Mouse (Mus musculus): ENCODE results near the gene Crmp1. TPM values are rescaled to one million over a fixed set of nuclear protein-coding genes. Genes with fewer than 3 reads are reported as not detected.
A peak's percentile ranks its signal among the peaks of the same experiment; 100 is the strongest.

Gene Crmp1
- polyA plus RNA-seq, 1 experiment from 2014 or later = 11.4 TPM

GRCm38 (mm10) chr5:37335061-37335460, 93.3 kb downstream of the Crmp1 start:
- Histone ChIP-seq H3K4me2 (replicated peaks; ENCODE audit: low read depth) (no peak overlapping the region), H3K27ac (ENCODE audit: low read depth, low read length) (no peak overlapping the region), H3K27me3 (replicated peaks; ENCODE audit: control insufficient read depth, insufficient read depth, low read length) (peaks cover 14% of the 10 kb centered on the region; the same call in 1 of the 2 replicates), H3K9ac (ENCODE audit: low read depth, low read length) (no peak overlapping the region), H3K4me1 (replicated peaks; ENCODE audit: control insufficient read depth, insufficient read depth, low read length) (no peaks in the 10 kb centered on the region), H3K4me3 (ENCODE audit: low read depth, low read length) (no peak overlapping the region), H3K36me3 (ENCODE audit: control insufficient read depth, insufficient read depth) (no peaks in the 10 kb centered on the region), H3K9me3 (ENCODE audit: control insufficient read depth) (no peaks in the 10 kb centered on the region)
- no peak for ATAC-seq
- TF ChIP-seq CTCF (IDR thresholded peaks at IDR 0.05; ENCODE audit: low read depth) = no peak
- 70% methylated on average over 3 of the region's 3 CpGs for WGBS

GRCm38 (mm10) chr5:37336485-37337105, 94.9 kb downstream of the Crmp1 start, which contains the start of gene Evc:
Gene Evc (minus strand): TSS chr5:37336894.
- peak within 1 kb of the TSS; percentile 42 for H3K9ac ChIP-seq (ENCODE audit: low read depth, low read length)
- H3K9me3 ChIP-seq (ENCODE audit: control insufficient read depth) = no peaks in the 10 kb centered on the region
- H3K36me3 ChIP-seq (ENCODE audit: control insufficient read depth, insufficient read depth) = no peaks in the 10 kb centered on the region
- 0 out of 2 replicates have a peak, but pooled peaks have one; percentile 25 for ATAC-seq
- TF ChIP-seq CTCF (IDR thresholded peaks at IDR 0.05; ENCODE audit: low read depth) = peak; percentile 19; the same call in 1 of the 2 replicates
- H3K4me1 ChIP-seq (replicated peaks; ENCODE audit: control insufficient read depth, insufficient read depth, low read length) = no peaks in the 10 kb centered on the region
- H3K27ac ChIP-seq (ENCODE audit: low read depth, low read length) = no peak within 1 kb of the TSS
- H3K27me3 ChIP-seq (replicated peaks; ENCODE audit: control insufficient read depth, insufficient read depth, low read length) = peaks cover 14% of the 10 kb centered on the region; the same call in 1 of the 2 replicates
- peak within 1 kb of the TSS; percentile 80 for H3K4me2 ChIP-seq (replicated peaks; ENCODE audit: low read depth)
- peak within 1 kb of the TSS; percentile 58 for H3K4me3 ChIP-seq (ENCODE audit: low read depth, low read length)
- WGBS = under 1% methylated on average over 48 of the region's 48 CpGs

- Histone ChIP-seq H3K4me3 (ENCODE audit: low read depth, low read length) (peak overlapping the region; percentile 59), H3K27me3 (replicated peaks; ENCODE audit: control insufficient read depth, insufficient read depth, low read length) (peaks cover 14% of the 10 kb centered on the region; the same call in 1 of the 2 replicates), H3K27ac (ENCODE audit: low read depth, low read length) (no peak overlapping the region), H3K4me2 (replicated peaks; ENCODE audit: low read depth) (peak overlapping the region; percentile 80), H3K4me1 (replicated peaks; ENCODE audit: control insufficient read depth, insufficient read depth, low read length) (no peaks in the 10 kb centered on the region), H3K36me3 (ENCODE audit: control insufficient read depth, insufficient read depth) (no peaks in the 10 kb centered on the region), H3K9me3 (ENCODE audit: control insufficient read depth) (no peaks in the 10 kb centered on the region), H3K9ac (ENCODE audit: low read depth, low read length) (no peak overlapping the region)
- TF ChIP-seq CTCF (IDR thresholded peaks at IDR 0.05; ENCODE audit: low read depth) = no peak
- WGBS = 69% methylated on average over 3 of the region's 3 CpGs
- ATAC-seq = no peak
Measured at GRCm38 (mm10) chr5:37337696-37338095, 96.0 kb downstream of the Crmp1 start.

- Histone ChIP-seq H3K9ac (ENCODE audit: low read depth, low read length) (peak within 1 kb of the TSS; percentile 58), H3K4me2 (replicated peaks; ENCODE audit: low read depth) (peak within 1 kb of the TSS; percentile 80), H3K27me3 (replicated peaks; ENCODE audit: control insufficient read depth, insufficient read depth, low read length) (peaks cover 14% of the 10 kb centered on the region; the same call in 1 of the 2 replicates), H3K36me3 (ENCODE audit: control insufficient read depth, insufficient read depth) (no peaks in the 10 kb centered on the region), H3K4me1 (replicated peaks; ENCODE audit: control insufficient read depth, insufficient read depth, low read length) (no peaks in the 10 kb centered on the region), H3K9me3 (ENCODE audit: control insufficient read depth) (no peaks in the 10 kb centered on the region), H3K27ac (ENCODE audit: low read depth, low read length) (no peak within 1 kb of the TSS), H3K4me3 (ENCODE audit: low read depth, low read length) (peak within 1 kb of the TSS; percentile 59)
- under 1% methylated on average over 27 of the region's 27 CpGs for WGBS
- TF ChIP-seq CTCF (IDR thresholded peaks at IDR 0.05; ENCODE audit: low read depth) = peak; percentile 47
- ATAC-seq = peak; percentile 28; the same call in 1 of the 2 replicates
Measured at GRCm38 (mm10) chr5:37338288-37338687, 96.5 kb downstream of the Crmp1 start, which contains the start of gene Evc2. Gene Evc2 (plus strand): TSS chr5:37338499.

Other genes with a start within 250 kb of the Crmp1 start
- gene Gm1043, start 156.6 kb upstream of the Crmp1 start, polyA plus RNA-seq (2015; fragmentation: Nextera tagmentation; extraction: Ambion mirVana) = 0.03 TPM in 1 of 2 replicates, not detected in the other
- 1.7 and 2.2 TPM in 2 replicates for gene Evc, start 95.0 kb downstream of the Crmp1 start, polyA plus RNA-seq (2015; fragmentation: Nextera tagmentation; extraction: Ambion mirVana)
- 1.8 and 2.1 TPM in 2 replicates for gene Evc2, start 96.6 kb downstream of the Crmp1 start, polyA plus RNA-seq (2015; fragmentation: Nextera tagmentation; extraction: Ambion mirVana)

Data from intestine, postnatal 0 days (tissue).